Mouse (Mus musculus) stomach, postnatal 0 days (tissue): ENCODE measurements at regions not wholly inside any gene's neighbourhood (a gene's known extent, or its start where the extent isn't known, plus 50 kb on each side); places are given as distances from the start of the nearest gene placed in this dataset.

ENCODE experiments used
- ATAC-seq: fragments of 200-750 bp; cut with Nextera tagmentation; 2 replicates; pipeline ENCODE4 v1.8.0; 2017; ENCODE audit not compliant: low FRiP score, low TSS enrichment
- DNase-seq: peaks from one replicate; pipeline ENCODE4 v3.0.0-alpha.2; 2016; ENCODE audit warnings: low spot score
- H3K27ac ChIP-seq: fragments of 300-500 bp; sonication (generic); replicated peaks from 2 replicates; pipeline ENCODE4 v1.5.1; 2014; ENCODE audit warnings: mild to moderate bottlenecking, control low read depth
- H3K27me3 ChIP-seq: fragments of 300-500 bp; sonication (generic); 2 replicates; pipeline ENCODE4 v1.6.1; 2014; ENCODE audit warnings: low read length; ENCODE audit not compliant: control insufficient read depth, insufficient read depth
- H3K36me3 ChIP-seq: fragments of 300-500 bp; sonication (generic); 2 replicates; pipeline ENCODE4 v1.6.1; 2014; ENCODE audit warnings: low read length, mixed read lengths; ENCODE audit not compliant: control insufficient read depth, insufficient read depth
- H3K4me1 ChIP-seq: fragments of 300-500 bp; sonication (generic); replicated peaks from 2 replicates; pipeline ENCODE4 v1.6.1; 2014; ENCODE audit warnings: antibody characterized with exemption; ENCODE audit not compliant: control insufficient read depth, insufficient read depth
- H3K4me2 ChIP-seq: fragments of 300-500 bp; sonication (generic); replicated peaks from 2 replicates; pipeline ENCODE4 v1.6.1; 2014; ENCODE audit warnings: low read depth, mild to moderate bottlenecking, control low read depth, moderate library complexity
- H3K4me3 ChIP-seq: fragments of 300-500 bp; sonication (generic); 2 replicates; pipeline ENCODE4 v1.5.1; 2014; ENCODE audit warnings: low read depth, low read length, control low read depth
- H3K9ac ChIP-seq: fragments of 300-500 bp; sonication (generic); 2 replicates; pipeline ENCODE4 v1.6.1; 2014; ENCODE audit warnings: mild to moderate bottlenecking, low read length, control low read depth, mixed read lengths
- H3K9me3 ChIP-seq: fragments of 300-500 bp; sonication (generic); 2 replicates; pipeline ENCODE4 v1.6.1; 2016; ENCODE audit warnings: low read length; ENCODE audit not compliant: control insufficient read depth
- CTCF ChIP-seq: IDR thresholded peaks from 2 replicates; pipeline ENCODE4 v1.5.1; 2016; ENCODE audit warnings: antibody characterized with exemption, low read depth, mild to moderate bottlenecking, moderate library complexity
- EP300 ChIP-seq: optimal IDR thresholded peaks from 2 replicates; pipeline ENCODE3; 2016; ENCODE audit warnings: antibody characterized with exemption
- WGBS: fragments of 180-500 bp; shearing (Covaris S2); extraction: QIAGEN DNeasy Blood & Tissue Kit; methylation state at CpG from one replicate; pipeline ENCODE4 v1.1.7; 2014; 5-methylcytosine and 5-hydroxymethylcytosine counted together

DNA sequence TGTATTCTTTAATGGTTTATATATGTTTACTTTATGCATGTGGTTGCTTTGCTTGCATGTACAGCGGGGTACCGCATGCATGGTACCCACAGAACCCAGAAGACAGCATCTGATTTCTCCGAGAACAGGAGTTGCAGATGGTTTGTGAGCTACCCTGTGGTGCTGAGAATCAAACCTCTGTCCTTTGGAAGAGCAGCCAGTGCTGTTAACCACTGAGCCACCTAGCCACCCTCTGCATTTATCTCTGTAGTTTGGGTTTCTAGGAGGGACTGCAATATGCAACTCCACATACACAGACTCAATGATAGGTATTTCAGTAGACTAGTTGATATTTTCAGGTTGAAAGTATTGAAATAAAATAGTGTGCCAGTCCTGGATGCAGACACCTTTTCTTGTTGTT is 134.4 kb downstream of the Tex36 start:
- Histone ChIP-seq H3K27me3 (no peaks in the 10 kb centered on the region), H3K4me2 (no peak overlapping the region), H3K9me3 (no peaks in the 10 kb centered on the region), H3K4me1 (0 out of 2 replicates have a peak, but pooled peaks cover 2% of the 10 kb centered on the region), H3K36me3 (no peaks in the 10 kb centered on the region), H3K9ac (no peak overlapping the region), H3K4me3 (no peak overlapping the region), H3K27ac (no peak overlapping the region)
- DNase-seq, result no peak
- 90% methylated on average over 3 of the region's 3 CpGs for WGBS
- no peak for ATAC-seq
- TF ChIP-seq EP300 (no peak), CTCF (no peak)

GRCm38 (mm10) chr7:133459306-133459705 is 142.7 kb downstream of the Tex36 start:
- H3K4me2 ChIP-seq, result no peak overlapping the region
- DNase-seq, result no peak
- no peaks in the 10 kb centered on the region for H3K9me3 ChIP-seq
- TF ChIP-seq EP300, result no peak
- no peak for TF ChIP-seq CTCF
- no peak overlapping the region for H3K9ac ChIP-seq
- no peaks in the 10 kb centered on the region for H3K4me1 ChIP-seq
- no peaks in the 10 kb centered on the region for H3K36me3 ChIP-seq
- H3K27ac ChIP-seq, result no peak overlapping the region
- no peak for ATAC-seq
- H3K27me3 ChIP-seq, result no peaks in the 10 kb centered on the region
- WGBS, result 74% methylated on average over 7 of the region's 7 CpGs
- H3K4me3 ChIP-seq, result no peak overlapping the region

GRCm38 (mm10) chr7:133457436-133458324 is 144.3 kb downstream of the Tex36 start:
- no peak overlapping the region for H3K4me2 ChIP-seq
- DNase-seq (peak; percentile 20), ATAC-seq (peak; percentile 32; the same call in 1 of the 2 replicates)
- H3K9ac ChIP-seq, result no peak overlapping the region
- H3K27me3 ChIP-seq, result no peaks in the 10 kb centered on the region
- H3K9me3 ChIP-seq, result no peaks in the 10 kb centered on the region
- no peaks in the 10 kb centered on the region for H3K4me1 ChIP-seq
- H3K4me3 ChIP-seq, result no peak overlapping the region
- H3K36me3 ChIP-seq, result no peaks in the 10 kb centered on the region
- WGBS, result 39% methylated on average over 16 of the region's 16 CpGs
- no peak for TF ChIP-seq EP300
- no peak for TF ChIP-seq CTCF
- H3K27ac ChIP-seq, result peak overlapping the region; percentile 73

- H3K4me3 ChIP-seq, result no peak overlapping the region
- H3K9ac ChIP-seq, result no peak overlapping the region
- no peaks in the 10 kb centered on the region for H3K4me1 ChIP-seq
- no peaks in the 10 kb centered on the region for H3K27me3 ChIP-seq
- H3K9me3 ChIP-seq, result no peaks in the 10 kb centered on the region
- no peak overlapping the region for H3K4me2 ChIP-seq
- no peak for ATAC-seq
- no peaks in the 10 kb centered on the region for H3K36me3 ChIP-seq
- no peak for DNase-seq
- no peak overlapping the region for H3K27ac ChIP-seq
- WGBS, result 78% methylated on average over 7 of the region's 7 CpGs
- TF ChIP-seq CTCF (no peak), EP300 (no peak)
Observed at GRCm38 (mm10) chr7:133450246-133450645, 151.7 kb downstream of the Tex36 start.

- Histone ChIP-seq H3K9ac (no peak overlapping the region), H3K4me3 (no peak overlapping the region), H3K27me3 (no peaks in the 10 kb centered on the region), H3K4me2 (no peak overlapping the region), H3K4me1 (no peaks in the 10 kb centered on the region), H3K9me3 (no peaks in the 10 kb centered on the region), H3K27ac (no peak overlapping the region), H3K36me3 (no peaks in the 10 kb centered on the region)
- no peak for DNase-seq
- TF ChIP-seq CTCF (no peak), EP300 (no peak)
- WGBS, result 24% methylated on average over 2 of the region's 2 CpGs
- ATAC-seq, result no peak
Observed at GRCm38 (mm10) chr7:133447079-133447478, 154.9 kb downstream of the Tex36 start.

- no peak for ATAC-seq
- TF ChIP-seq EP300 (no peak), CTCF (no peak)
- H3K4me1 ChIP-seq, result no peaks in the 10 kb centered on the region
Observed at GRCm38 (mm10) chr7:133441661-133442060, 160.3 kb downstream of the Tex36 start.

More at GRCm38 (mm10) chr7:133441661-133442060, 160.3 kb downstream of the Tex36 start:
- WGBS, result 51% methylated on average over 4 of the region's 4 CpGs
- Histone ChIP-seq H3K4me3 (no peak overlapping the region), H3K36me3 (no peaks in the 10 kb centered on the region), H3K27ac (no peak overlapping the region), H3K9ac (no peak overlapping the region), H3K4me2 (no peak overlapping the region), H3K9me3 (no peaks in the 10 kb centered on the region), H3K27me3 (no peaks in the 10 kb centered on the region)
- no peak for DNase-seq
